Mouse (Mus musculus): ENCODE measurements around the gene Olfr374.

- no peak for TF ChIP-seq CTCF (IDR thresholded peaks at IDR 0.05; ENCODE audit: low read depth, low read length)
- TF ChIP-seq POLR2A (IDR thresholded peaks at IDR 0.05; ENCODE audit: insufficient read depth, low read length), result no peak
- no peak for TF ChIP-seq EP300 (IDR thresholded peaks at IDR 0.05; ENCODE audit: insufficient read depth, low read depth, low read length)
These were observed 51.3 kb downstream of the Olfr374 start for GRCm38 (mm10) chr8:72158096-72158495.

All from ES-Bruce4 (cell line).